Mouse (Mus musculus) hindbrain, embryonic 12.5 days (tissue): ENCODE results near the gene BC030500. TPM values are rescaled to one million over a fixed set of nuclear protein-coding genes. Genes with fewer than 3 reads are reported as not detected.

Experiments used
- ATAC-seq: fragments of 200-750 bp; cut with Nextera tagmentation; 2 replicates; pipeline ENCODE4 v1.8.0; 2017; ENCODE audit warnings: moderate TSS enrichment; ENCODE audit not compliant: low FRiP score
- H3K27ac ChIP-seq: fragments of 300-500 bp; sonication (generic); 2 replicates; pipeline ENCODE4 v1.5.1; 2016; ENCODE audit warnings: mild to moderate bottlenecking
- H3K27me3 ChIP-seq: fragments of 300-500 bp; sonication (generic); 2 replicates; pipeline ENCODE4 v1.6.1; 2016; ENCODE audit warnings: mild to moderate bottlenecking
- H3K36me3 ChIP-seq: fragments of 300-500 bp; sonication (generic); 2 replicates; pipeline ENCODE4 v1.6.1; 2016; ENCODE audit warnings: mild to moderate bottlenecking
- H3K4me1 ChIP-seq: fragments of 300-500 bp; sonication (generic); 2 replicates; pipeline ENCODE4 v1.6.1; 2016
- H3K4me2 ChIP-seq: fragments of 300-500 bp; sonication (generic); replicated peaks from 2 replicates; pipeline ENCODE4 v1.6.1; 2016; ENCODE audit warnings: mild to moderate bottlenecking
- H3K4me3 ChIP-seq: fragments of 300-500 bp; sonication (generic); 2 replicates; pipeline ENCODE4 v1.5.1; 2016; ENCODE audit warnings: mild to moderate bottlenecking
- H3K9ac ChIP-seq: fragments of 300-500 bp; sonication (generic); 2 replicates; pipeline ENCODE4 v1.6.1; 2016; ENCODE audit warnings: mild to moderate bottlenecking, moderate library complexity
- H3K9me3 ChIP-seq: fragments of 300-500 bp; sonication (generic); replicated peaks from 2 replicates; pipeline ENCODE4 v1.6.1; 2016; ENCODE audit warnings: mild to moderate bottlenecking
- WGBS: fragments of 180-500 bp; shearing (Covaris S2); methylation state at CpG from one replicate; pipeline ENCODE4 v1.1.7; 2016; 5-methylcytosine and 5-hydroxymethylcytosine counted together
- polyA plus RNA-seq: library from polyadenylated mRNA; unstranded; fragments of >200 nt; fragmentation: Nextera tagmentation; extraction: Ambion mirVana; gene quantifications from 2 replicates; pipeline ENCODE4 v1.2.1, GENCODE M21; 2016

BC030500 gene
- polyA plus RNA-seq, result 5.6 TPM in 2 replicates

GRCm38 (mm10) chr8:58911677-58912076 lies at the start of gene BC030500:
BC030500 (plus strand) TSS chr8:58911755.
- Histone ChIP-seq H3K36me3 (no peaks in the 10 kb centered on the region), H3K4me2 (peak within 1 kb of the TSS; percentile 88), H3K27ac (peak within 1 kb of the TSS; percentile 26; the same call in 1 of the 2 replicates), H3K9ac (peak within 1 kb of the TSS; percentile 72), H3K4me3 (peak within 1 kb of the TSS; percentile 57), H3K9me3 (no peaks in the 10 kb centered on the region), H3K27me3 (peaks cover 6% of the 10 kb centered on the region; the same call in 1 of the 2 replicates), H3K4me1 (peaks cover 6% of the 10 kb centered on the region)
- 8% methylated on average over 14 of the region's 14 CpGs for WGBS
- peak; percentile 16; the same call in 1 of the 2 replicates for ATAC-seq

GRCm38 (mm10) chr8:58886405-58886804 lies 25.1 kb upstream of the BC030500 start:
- H3K9me3 ChIP-seq, result no peaks in the 10 kb centered on the region
- no peaks in the 10 kb centered on the region for H3K4me1 ChIP-seq
- no peak overlapping the region for H3K4me3 ChIP-seq
- WGBS, result 11% methylated on average over 1 of the region's 1 CpGs
- H3K36me3 ChIP-seq, result no peaks in the 10 kb centered on the region
- ATAC-seq, result no peak
- no peak overlapping the region for H3K27ac ChIP-seq
- H3K27me3 ChIP-seq, result no peaks in the 10 kb centered on the region
- H3K4me2 ChIP-seq, result no peak overlapping the region
- H3K9ac ChIP-seq, result no peak overlapping the region

GRCm38 (mm10) chr8:58890591-58890990 lies 21.0 kb upstream of the BC030500 start:
- no peak overlapping the region for H3K4me2 ChIP-seq
- H3K9me3 ChIP-seq, result no peaks in the 10 kb centered on the region
- H3K4me1 ChIP-seq, result no peaks in the 10 kb centered on the region
- 91% methylated on average over 3 of the region's 3 CpGs for WGBS
- H3K27me3 ChIP-seq, result no peaks in the 10 kb centered on the region
- no peaks in the 10 kb centered on the region for H3K36me3 ChIP-seq
- no peak for ATAC-seq
- no peak overlapping the region for H3K9ac ChIP-seq
- no peak overlapping the region for H3K4me3 ChIP-seq
- no peak overlapping the region for H3K27ac ChIP-seq

- no peak for ATAC-seq
- Histone ChIP-seq H3K4me2 (no peak overlapping the region), H3K36me3 (no peaks in the 10 kb centered on the region), H3K4me1 (no peaks in the 10 kb centered on the region), H3K9me3 (no peaks in the 10 kb centered on the region), H3K27me3 (no peaks in the 10 kb centered on the region), H3K9ac (no peak overlapping the region), H3K4me3 (no peak overlapping the region), H3K27ac (no peak overlapping the region)
- WGBS, result 88% methylated on average over 6 of the region's 6 CpGs
Measured at GRCm38 (mm10) chr8:58895960-58896359, 15.6 kb upstream of the BC030500 start.

- no peaks in the 10 kb centered on the region for H3K27me3 ChIP-seq
- H3K27ac ChIP-seq, result no peak overlapping the region
- H3K4me1 ChIP-seq, result no peaks in the 10 kb centered on the region
- H3K36me3 ChIP-seq, result no peaks in the 10 kb centered on the region
- no peak for ATAC-seq
- H3K4me2 ChIP-seq, result no peak overlapping the region
- 27% methylated on average over 2 of the region's 2 CpGs for WGBS
- H3K9ac ChIP-seq, result no peak overlapping the region
- no peaks in the 10 kb centered on the region for H3K9me3 ChIP-seq
- H3K4me3 ChIP-seq, result no peak overlapping the region
Measured at GRCm38 (mm10) chr8:58904465-58904864, 7.1 kb upstream of the BC030500 start.

GRCm38 (mm10) chr8:58912196-58912839 lies 763 bp downstream of the BC030500 start, which contains the start of gene Galntl6:
Galntl6 (minus strand) TSS chr8:58912640.
- Histone ChIP-seq H3K4me3 (peak within 1 kb of the TSS; percentile 57), H3K9ac (peak within 1 kb of the TSS; percentile 72), H3K4me2 (peak within 1 kb of the TSS; percentile 88), H3K36me3 (no peaks in the 10 kb centered on the region), H3K27ac (peak within 1 kb of the TSS; percentile 26), H3K27me3 (peaks cover 6% of the 10 kb centered on the region; the same call in 1 of the 2 replicates), H3K9me3 (no peaks in the 10 kb centered on the region), H3K4me1 (peaks cover 6% of the 10 kb centered on the region)
- WGBS, result under 1% methylated on average over 37 of the region's 37 CpGs
- peak; percentile 79 for ATAC-seq

- WGBS, result 2% methylated on average over 30 of the region's 30 CpGs
- ATAC-seq, result peak; percentile 72
- no peaks in the 10 kb centered on the region for H3K9me3 ChIP-seq
- peak overlapping the region; percentile 26; the same call in 1 of the 2 replicates for H3K27ac ChIP-seq
- H3K36me3 ChIP-seq, result no peaks in the 10 kb centered on the region
- peak overlapping the region; percentile 72 for H3K9ac ChIP-seq
- peaks cover 6% of the 10 kb centered on the region; the same call in 1 of the 2 replicates for H3K27me3 ChIP-seq
- peaks cover 6% of the 10 kb centered on the region for H3K4me1 ChIP-seq
- peak overlapping the region; percentile 88 for H3K4me2 ChIP-seq
- H3K4me3 ChIP-seq, result peak overlapping the region; percentile 57
Measured at GRCm38 (mm10) chr8:58912840-58913639, 1.5 kb downstream of the BC030500 start.

- no peak overlapping the region for H3K9ac ChIP-seq
- 54% methylated on average over 2 of the region's 3 CpGs for whole genome bisulfite sequencing
Measured at GRCm38 (mm10) chr8:58913640-58913968, 2.0 kb downstream of the BC030500 start.

GRCm38 (mm10) chr8:58915142-58915541 lies 3.6 kb downstream of the BC030500 start:
- no peak overlapping the region for H3K9ac ChIP-seq
- no peak overlapping the region for H3K4me2 ChIP-seq
- no peak for ATAC-seq
- no peaks in the 10 kb centered on the region for H3K36me3 ChIP-seq
- H3K4me1 ChIP-seq, result peaks cover 6% of the 10 kb centered on the region
- no peak overlapping the region for H3K27ac ChIP-seq
- 62% methylated on average over 2 of the region's 2 CpGs for WGBS
- H3K9me3 ChIP-seq, result no peaks in the 10 kb centered on the region
- no peak overlapping the region for H3K4me3 ChIP-seq
- peaks cover 6% of the 10 kb centered on the region; the same call in 1 of the 2 replicates for H3K27me3 ChIP-seq

More at GRCm38 (mm10) chr8:58913640-58913968, 2.0 kb downstream of the BC030500 start:
- Histone ChIP-seq H3K36me3 (no peaks in the 10 kb centered on the region), H3K4me2 (peak overlapping the region; percentile 88), H3K4me1 (peaks cover 6% of the 10 kb centered on the region), H3K9me3 (no peaks in the 10 kb centered on the region), H3K27ac (no peak overlapping the region), H3K27me3 (peaks cover 6% of the 10 kb centered on the region; the same call in 1 of the 2 replicates), H3K4me3 (peak overlapping the region; percentile 57; the same call in 1 of the 2 replicates)
- no peak for ATAC-seq

- Histone ChIP-seq H3K27me3 (no peaks in the 10 kb centered on the region), H3K4me3 (no peak overlapping the region), H3K9ac (no peak overlapping the region), H3K9me3 (no peaks in the 10 kb centered on the region), H3K4me1 (no peaks in the 10 kb centered on the region), H3K4me2 (no peak overlapping the region), H3K27ac (no peak overlapping the region), H3K36me3 (no peaks in the 10 kb centered on the region)
- no peak for ATAC-seq
- 63% methylated on average over 1 of the region's 1 CpGs for WGBS
Measured at GRCm38 (mm10) chr8:58931066-58931465, 19.5 kb downstream of the BC030500 start.

- Histone ChIP-seq H3K4me3 (no peak overlapping the region), H3K27ac (no peak overlapping the region), H3K9ac (no peak overlapping the region), H3K4me1 (no peaks in the 10 kb centered on the region), H3K9me3 (no peaks in the 10 kb centered on the region), H3K36me3 (no peaks in the 10 kb centered on the region), H3K27me3 (no peaks in the 10 kb centered on the region), H3K4me2 (no peak overlapping the region)
- 93% methylated on average over 4 of the region's 4 CpGs for WGBS
- ATAC-seq, result no peak
Measured at GRCm38 (mm10) chr8:58943773-58944172, 32.2 kb downstream of the BC030500 start.

GRCm38 (mm10) chr8:58957195-58957739 lies 45.7 kb downstream of the BC030500 start:
- no peak overlapping the region for H3K4me2 ChIP-seq
- H3K4me3 ChIP-seq, result no peak overlapping the region
- H3K9me3 ChIP-seq, result no peaks in the 10 kb centered on the region
- H3K4me1 ChIP-seq, result no peaks in the 10 kb centered on the region
- no peak; the same call in 1 of the 2 replicates for ATAC-seq
- no peak overlapping the region for H3K9ac ChIP-seq
- no peaks in the 10 kb centered on the region for H3K36me3 ChIP-seq
- WGBS, result 68% methylated on average over 5 of the region's 5 CpGs
- no peaks in the 10 kb centered on the region for H3K27me3 ChIP-seq
- H3K27ac ChIP-seq, result no peak overlapping the region
